Mouse (Mus musculus) forebrain, embryonic 12.5 days (tissue): Measurements from ENCODE around the gene Cmtm8. TPM values are rescaled to one million over a fixed set of nuclear protein-coding genes. Genes with fewer than 3 reads are reported as not detected.

ENCODE experiments used
- ATAC-seq: fragments of 200-750 bp; cut with Nextera tagmentation; 2 replicates; pipeline ENCODE4 v1.8.0; 2017; ENCODE audit warnings: moderate TSS enrichment; ENCODE audit not compliant: low FRiP score
- H3K27ac ChIP-seq: fragments of 300-500 bp; sonication (generic); 2 replicates; pipeline ENCODE4 v1.5.1; 2016; ENCODE audit warnings: mild to moderate bottlenecking
- H3K27me3 ChIP-seq: fragments of 300-500 bp; sonication (generic); 2 replicates; pipeline ENCODE4 v1.6.1; 2016; ENCODE audit warnings: mild to moderate bottlenecking
- H3K36me3 ChIP-seq: fragments of 300-500 bp; sonication (generic); replicated peaks from 2 replicates; pipeline ENCODE4 v1.6.1; 2016; ENCODE audit warnings: mild to moderate bottlenecking
- H3K4me1 ChIP-seq: fragments of 300-500 bp; sonication (generic); 2 replicates; pipeline ENCODE4 v1.6.1; 2016
- H3K4me2 ChIP-seq: fragments of 300-500 bp; sonication (generic); 2 replicates; pipeline ENCODE4 v1.6.1; 2016; ENCODE audit warnings: mild to moderate bottlenecking, moderate library complexity
- H3K4me3 ChIP-seq: fragments of 300-500 bp; sonication (generic); replicated peaks from 2 replicates; pipeline ENCODE4 v1.5.1; 2016; ENCODE audit warnings: mild to moderate bottlenecking
- H3K9ac ChIP-seq: fragments of 300-500 bp; sonication (generic); 2 replicates; pipeline ENCODE4 v1.6.1; 2016; ENCODE audit warnings: mild to moderate bottlenecking
- H3K9me3 ChIP-seq: fragments of 300-500 bp; sonication (generic); 2 replicates; pipeline ENCODE4 v1.6.1; 2016
- WGBS: fragments of 180-500 bp; shearing (Covaris S2); methylation state at CpG from one replicate; pipeline ENCODE4 v1.1.7; 2016; 5-methylcytosine and 5-hydroxymethylcytosine counted together
- polyA plus RNA-seq: library from polyadenylated mRNA; unstranded; fragments of >200 nt; fragmentation: Nextera tagmentation; extraction: Ambion mirVana; gene quantifications from 2 replicates; pipeline ENCODE4 v1.2.1, GENCODE M21; 2016

Gene Cmtm8
- polyA plus RNA-seq, 1 experiment from 2014 or later, result 17.0 TPM

DNA sequence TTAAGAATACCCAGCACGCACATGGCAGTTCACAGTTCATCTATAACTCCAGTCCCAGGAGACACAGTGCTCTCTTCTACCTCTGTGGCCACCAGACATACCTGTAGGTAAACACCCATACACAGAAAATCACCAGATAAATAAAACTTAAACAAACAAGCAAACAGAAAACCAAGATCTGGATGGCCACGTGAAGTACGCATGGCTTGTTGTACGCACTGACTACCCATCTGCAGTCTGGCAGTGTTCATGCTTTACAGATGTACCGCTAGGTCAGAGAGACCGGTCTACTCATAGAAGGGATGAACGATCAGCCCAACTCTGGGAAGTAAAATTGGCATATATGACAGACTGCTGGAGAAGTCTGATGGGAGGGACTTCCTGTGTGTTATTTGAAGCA is 27.8 kb downstream of the Cmtm8 start:
- no peaks in the 10 kb centered on the region for H3K36me3 ChIP-seq
- no peak overlapping the region for H3K4me2 ChIP-seq
- H3K27me3 ChIP-seq, result no peaks in the 10 kb centered on the region
- no peak overlapping the region for H3K4me3 ChIP-seq
- ATAC-seq, result no peak
- WGBS, result 96% methylated on average over 7 of the region's 7 CpGs
- H3K9me3 ChIP-seq, result 0 out of 2 replicates have a peak, but pooled peaks cover 3% of the 10 kb centered on the region
- H3K27ac ChIP-seq, result no peak overlapping the region
- H3K4me1 ChIP-seq, result no peaks in the 10 kb centered on the region
- no peak overlapping the region for H3K9ac ChIP-seq

DNA sequence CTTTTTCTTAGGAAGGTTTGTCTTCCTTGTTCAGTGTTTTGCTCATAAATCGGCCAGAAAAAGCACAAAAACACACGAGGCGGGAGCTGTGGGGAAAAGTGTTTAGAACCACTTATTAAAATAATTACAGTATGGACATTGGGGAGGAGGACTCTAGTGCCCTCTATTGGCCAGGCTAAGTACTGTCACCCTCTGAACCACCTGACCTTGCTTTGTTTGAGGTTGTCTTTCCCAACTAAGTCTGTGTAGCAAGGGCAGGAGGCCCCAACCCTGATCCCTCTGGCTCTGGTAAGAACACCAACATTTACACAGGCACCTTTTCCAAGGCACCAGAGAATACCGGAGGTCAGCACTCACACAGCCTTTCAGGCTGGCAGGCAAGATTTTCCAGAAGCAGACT is 28.6 kb downstream of the Cmtm8 start:
- WGBS, result 83% methylated on average over 4 of the region's 4 CpGs
- H3K27me3 ChIP-seq, result no peaks in the 10 kb centered on the region
- no peaks in the 10 kb centered on the region for H3K4me1 ChIP-seq
- no peak for ATAC-seq
- no peak overlapping the region for H3K4me2 ChIP-seq
- H3K4me3 ChIP-seq, result no peak overlapping the region
- H3K9ac ChIP-seq, result no peak overlapping the region
- no peak overlapping the region for H3K27ac ChIP-seq
- 0 out of 2 replicates have a peak, but pooled peaks cover 3% of the 10 kb centered on the region for H3K9me3 ChIP-seq
- no peaks in the 10 kb centered on the region for H3K36me3 ChIP-seq

DNA sequence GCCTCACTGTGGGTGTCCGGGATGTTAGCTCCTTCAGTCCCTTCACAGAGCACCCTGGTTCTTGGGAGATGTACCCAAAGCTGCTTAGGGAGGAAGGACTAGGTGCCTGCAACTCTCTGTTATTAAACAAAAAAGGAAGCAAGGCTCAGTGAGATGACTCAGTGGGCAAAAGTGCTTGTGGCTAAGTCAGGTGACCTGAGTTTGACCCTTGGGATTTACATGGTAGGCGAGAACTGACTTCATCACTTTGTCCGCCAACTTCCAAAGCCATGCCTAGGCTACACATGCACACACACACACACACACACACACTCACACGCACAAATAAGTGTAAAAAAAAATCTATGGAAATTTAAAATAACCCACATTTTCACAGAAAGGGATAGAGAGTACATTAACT is 32.0 kb downstream of the Cmtm8 start:
- ATAC-seq, result no peak

DNA sequence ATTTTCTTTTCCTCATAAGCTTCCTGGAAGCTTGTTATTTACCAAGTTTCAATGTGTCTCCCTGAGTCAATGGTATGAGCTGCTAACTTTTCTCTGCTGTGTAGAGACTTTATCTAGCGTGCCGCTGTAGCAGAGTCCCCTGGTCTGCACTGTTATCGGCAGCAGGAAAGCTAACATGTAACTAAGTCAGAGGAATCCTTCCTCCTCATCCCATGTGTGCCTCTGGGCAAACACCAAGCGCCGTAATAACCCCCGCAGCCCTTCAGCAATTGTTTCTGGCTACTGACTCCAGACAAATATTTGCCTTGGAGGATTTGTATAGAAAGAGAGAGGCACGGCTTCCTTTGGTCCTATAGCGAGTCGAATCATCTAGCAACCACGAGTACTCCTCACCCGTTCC is 33.1 kb downstream of the Cmtm8 start:
- WGBS, result 87% methylated on average over 11 of the region's 11 CpGs
- H3K9ac ChIP-seq, result no peak overlapping the region

More for the DNA sequence above, 32.0 kb downstream of the Cmtm8 start:
- Histone ChIP-seq H3K9ac (no peak overlapping the region), H3K4me2 (no peak overlapping the region), H3K27me3 (no peaks in the 10 kb centered on the region), H3K4me1 (no peaks in the 10 kb centered on the region), H3K36me3 (no peaks in the 10 kb centered on the region), H3K9me3 (0 out of 2 replicates have a peak, but pooled peaks cover 3% of the 10 kb centered on the region), H3K27ac (no peak overlapping the region), H3K4me3 (no peak overlapping the region)
- WGBS, result 92% methylated on average over 4 of the region's 4 CpGs

DNA sequence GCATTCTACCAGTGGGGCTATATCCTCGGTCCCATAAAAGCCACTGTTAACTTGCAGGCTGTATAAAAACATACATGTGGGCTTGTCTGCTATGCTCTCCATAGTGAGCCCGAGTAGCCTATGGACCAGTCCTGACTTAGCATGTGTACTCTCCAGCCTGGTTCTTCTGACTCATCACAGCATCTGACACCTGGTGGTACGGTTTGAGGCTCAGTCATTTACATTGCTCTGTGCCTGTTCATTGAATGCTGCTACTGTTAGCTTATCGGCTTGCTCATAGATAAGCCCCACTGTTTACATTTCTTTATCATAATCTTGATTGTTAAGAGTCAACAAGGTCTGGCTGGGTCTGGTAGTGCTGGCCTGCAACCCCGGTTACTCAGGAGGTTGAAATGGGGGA is 35.3 kb downstream of the Cmtm8 start:
- Histone ChIP-seq H3K27me3 (no peaks in the 10 kb centered on the region), H3K4me2 (no peak overlapping the region), H3K36me3 (no peaks in the 10 kb centered on the region), H3K9me3 (no peaks in the 10 kb centered on the region), H3K9ac (no peak overlapping the region), H3K4me3 (no peak overlapping the region), H3K27ac (no peak overlapping the region), H3K4me1 (peaks cover 5% of the 10 kb centered on the region; the same call in 1 of the 2 replicates)
- no peak for ATAC-seq
- WGBS, result 86% methylated on average over 5 of the region's 5 CpGs

More for the DNA sequence above, 33.1 kb downstream of the Cmtm8 start:
- Histone ChIP-seq H3K4me2 (no peak overlapping the region), H3K4me3 (no peak overlapping the region), H3K27ac (no peak overlapping the region), H3K9me3 (0 out of 2 replicates have a peak, but pooled peaks cover 3% of the 10 kb centered on the region), H3K36me3 (no peaks in the 10 kb centered on the region), H3K27me3 (no peaks in the 10 kb centered on the region), H3K4me1 (no peaks in the 10 kb centered on the region)
- no peak for ATAC-seq

DNA sequence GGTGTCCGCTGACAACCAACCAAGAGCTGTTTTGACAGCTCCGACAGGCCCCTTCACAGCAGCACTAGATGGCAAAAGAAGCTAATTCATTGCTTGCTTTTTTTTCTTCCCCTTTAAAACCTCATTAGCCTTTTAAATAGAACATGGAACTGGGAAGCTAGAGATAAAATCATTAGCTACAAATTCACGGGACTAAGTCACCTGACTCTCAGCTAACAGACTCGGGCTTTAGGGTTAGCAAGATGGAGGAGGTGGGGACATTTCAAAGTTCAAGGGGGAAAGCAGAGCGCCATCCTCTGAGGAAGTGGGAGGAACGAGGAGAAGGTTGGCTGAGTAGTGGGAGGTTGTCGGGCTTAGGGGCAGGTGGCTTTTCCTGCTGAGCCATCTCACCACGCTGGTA is 36.7 kb downstream of the Cmtm8 start:
- Histone ChIP-seq H3K27me3 (no peaks in the 10 kb centered on the region), H3K9ac (no peak overlapping the region), H3K4me2 (no peak overlapping the region), H3K36me3 (no peaks in the 10 kb centered on the region), H3K27ac (0 out of 2 replicates have a peak overlapping the region, but pooled peaks have one; percentile 2), H3K4me3 (no peak overlapping the region), H3K4me1 (peaks cover 8% of the 10 kb centered on the region; the same call in 1 of the 2 replicates), H3K9me3 (no peaks in the 10 kb centered on the region)
- WGBS, result 62% methylated on average over 8 of the region's 8 CpGs
- no peak for ATAC-seq

DNA sequence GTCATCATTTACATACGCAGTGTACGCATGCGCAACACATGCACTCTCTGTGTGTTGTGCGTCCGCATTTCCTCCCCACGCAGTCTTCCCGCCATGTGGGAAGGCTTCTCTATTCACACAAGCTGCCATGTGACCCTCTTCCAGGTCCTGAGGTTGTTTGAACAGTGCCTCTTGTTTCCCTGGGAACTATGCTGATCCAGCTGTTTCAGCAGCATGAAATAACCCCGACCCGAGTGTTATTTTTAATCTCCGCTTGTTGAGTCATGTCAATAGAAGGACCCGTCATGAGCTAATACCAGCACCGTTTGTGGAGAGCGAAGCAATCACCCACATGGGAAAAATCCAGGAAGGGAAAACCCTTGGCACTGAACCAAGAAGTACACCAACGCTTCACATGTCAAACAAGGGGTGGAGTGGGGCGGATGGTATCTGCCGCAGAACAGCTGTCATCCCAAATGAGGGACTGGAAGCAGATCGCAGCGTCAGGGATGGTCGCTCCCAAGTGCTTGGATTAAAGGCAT is 38.7 kb downstream of the Cmtm8 start:
- peaks cover 8% of the 10 kb centered on the region for H3K4me1 ChIP-seq
- 76% methylated on average over 19 of the region's 19 CpGs for WGBS
- no peak for ATAC-seq

DNA sequence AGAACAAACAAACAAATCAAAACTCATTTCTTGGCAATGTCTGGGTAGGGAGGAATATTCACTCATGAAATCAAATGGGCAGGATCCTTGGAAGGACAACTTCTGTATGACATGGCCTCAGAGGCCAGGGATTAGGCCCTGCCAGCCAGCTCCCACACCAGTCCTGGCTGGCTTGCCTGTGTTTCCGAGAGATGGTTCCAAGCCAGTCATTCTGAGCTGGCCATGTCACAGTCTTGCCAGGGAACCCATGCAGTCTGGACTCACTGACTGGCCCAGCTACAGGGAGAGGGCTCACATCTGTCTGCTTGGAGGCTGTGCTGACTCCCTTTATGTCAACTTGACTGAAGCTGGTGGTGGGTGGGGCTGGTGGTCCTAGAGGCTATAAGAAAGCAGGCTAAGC is 41.8 kb downstream of the Cmtm8 start:
- no peak overlapping the region for H3K4me2 ChIP-seq
- no peaks in the 10 kb centered on the region for H3K36me3 ChIP-seq
- H3K9me3 ChIP-seq, result no peaks in the 10 kb centered on the region
- H3K27ac ChIP-seq, result no peak overlapping the region
- no peak overlapping the region for H3K9ac ChIP-seq
- 68% methylated on average over 1 of the region's 1 CpGs for WGBS
- H3K27me3 ChIP-seq, result no peaks in the 10 kb centered on the region
- no peak for ATAC-seq
- H3K4me1 ChIP-seq, result peaks cover 10% of the 10 kb centered on the region
- H3K4me3 ChIP-seq, result no peak overlapping the region

More for the DNA sequence above, 38.7 kb downstream of the Cmtm8 start:
- Histone ChIP-seq H3K4me2 (no peak overlapping the region), H3K36me3 (no peaks in the 10 kb centered on the region), H3K9ac (no peak overlapping the region), H3K9me3 (no peaks in the 10 kb centered on the region), H3K4me3 (no peak overlapping the region), H3K27ac (no peak overlapping the region), H3K27me3 (no peaks in the 10 kb centered on the region)

DNA sequence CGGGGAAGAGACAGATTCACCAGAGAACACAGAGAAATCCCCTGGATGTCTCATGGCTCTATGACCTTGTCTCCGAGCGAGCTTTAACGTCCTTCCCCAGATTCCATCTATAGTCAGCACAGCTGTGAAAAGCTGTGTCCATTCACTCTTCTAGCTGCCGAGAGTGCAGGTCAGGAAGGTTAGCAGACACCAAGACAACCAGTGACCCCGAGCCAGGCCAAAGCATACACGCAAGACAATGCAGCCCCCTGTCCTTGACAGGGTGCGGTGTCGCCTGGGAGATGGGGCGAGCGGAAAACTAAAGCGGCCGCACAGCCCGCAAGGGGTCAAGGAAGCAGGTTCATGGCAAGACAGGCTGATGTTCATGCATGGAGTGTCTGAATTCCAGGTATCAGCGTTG is 42.7 kb downstream of the Cmtm8 start:
- Histone ChIP-seq H3K4me3 (no peak overlapping the region), H3K27me3 (no peaks in the 10 kb centered on the region), H3K36me3 (no peaks in the 10 kb centered on the region), H3K9ac (no peak overlapping the region), H3K4me1 (peaks cover 10% of the 10 kb centered on the region), H3K4me2 (no peak overlapping the region), H3K27ac (no peak overlapping the region), H3K9me3 (no peaks in the 10 kb centered on the region)
- no peak for ATAC-seq
- 47% methylated on average over 15 of the region's 15 CpGs for WGBS

DNA sequence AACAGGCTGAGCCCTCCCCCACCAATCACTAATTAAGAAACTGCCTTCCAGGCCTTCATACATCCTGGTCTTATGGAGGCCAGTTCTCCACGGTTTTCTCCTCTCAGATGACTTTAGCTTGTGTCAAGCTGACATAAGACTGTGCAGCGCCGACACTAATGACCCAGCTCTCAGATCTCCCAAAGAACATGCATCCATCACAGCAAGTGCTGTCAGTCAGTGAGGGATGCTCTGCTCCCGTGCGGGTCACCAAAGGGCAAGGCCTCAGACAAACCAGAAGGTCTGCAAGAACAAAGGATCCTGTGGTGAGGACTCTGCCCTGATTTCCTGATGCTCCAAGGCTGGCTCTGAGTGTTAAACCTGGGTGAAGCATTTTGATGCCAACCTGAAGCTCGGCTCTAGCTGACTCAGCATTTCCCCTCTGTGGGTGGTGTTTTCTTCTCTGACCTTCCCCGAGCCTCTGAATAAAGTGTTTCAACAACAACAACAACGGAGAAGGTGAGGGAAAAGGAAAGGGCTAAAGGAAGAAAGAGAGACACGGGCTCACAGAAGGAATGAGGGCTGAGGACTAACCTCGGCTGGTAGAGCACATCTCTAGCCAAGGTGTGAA is 44.4 kb downstream of the Cmtm8 start:
- Histone ChIP-seq H3K27me3 (no peaks in the 10 kb centered on the region), H3K4me3 (no peak overlapping the region), H3K27ac (no peak overlapping the region), H3K4me1 (peaks cover 8% of the 10 kb centered on the region), H3K4me2 (no peak overlapping the region), H3K9me3 (no peaks in the 10 kb centered on the region), H3K9ac (no peak overlapping the region), H3K36me3 (no peaks in the 10 kb centered on the region)
- WGBS, result 42% methylated on average over 10 of the region's 10 CpGs
- no peak for ATAC-seq

DNA sequence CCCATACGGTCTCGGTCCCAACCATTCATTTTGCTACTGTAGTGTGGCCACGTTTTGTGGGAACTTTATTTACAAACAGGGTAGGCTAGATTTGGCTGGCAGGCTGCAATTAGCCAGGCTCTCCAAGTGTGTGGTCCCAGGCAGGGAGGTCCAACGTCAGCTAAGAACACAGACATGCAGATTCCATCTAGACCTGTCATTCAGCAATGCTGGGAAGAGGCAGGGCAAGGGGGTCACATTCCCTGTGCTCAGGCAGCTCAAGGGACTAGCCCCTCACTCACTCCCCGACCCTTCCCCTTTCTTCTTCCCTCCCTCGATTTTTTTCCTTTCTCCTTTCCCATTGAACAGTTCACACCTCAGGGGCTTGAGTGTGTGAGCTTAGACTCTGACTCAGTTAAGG is 45.1 kb downstream of the Cmtm8 start:
- H3K4me1 ChIP-seq, result peaks cover 7% of the 10 kb centered on the region
- no peaks in the 10 kb centered on the region for H3K9me3 ChIP-seq
- no peak overlapping the region for H3K9ac ChIP-seq
- H3K27me3 ChIP-seq, result no peaks in the 10 kb centered on the region
- no peak for ATAC-seq
- no peaks in the 10 kb centered on the region for H3K36me3 ChIP-seq
- no peak overlapping the region for H3K27ac ChIP-seq
- WGBS, result 38% methylated on average over 6 of the region's 6 CpGs
- no peak overlapping the region for H3K4me2 ChIP-seq
- no peak overlapping the region for H3K4me3 ChIP-seq

DNA sequence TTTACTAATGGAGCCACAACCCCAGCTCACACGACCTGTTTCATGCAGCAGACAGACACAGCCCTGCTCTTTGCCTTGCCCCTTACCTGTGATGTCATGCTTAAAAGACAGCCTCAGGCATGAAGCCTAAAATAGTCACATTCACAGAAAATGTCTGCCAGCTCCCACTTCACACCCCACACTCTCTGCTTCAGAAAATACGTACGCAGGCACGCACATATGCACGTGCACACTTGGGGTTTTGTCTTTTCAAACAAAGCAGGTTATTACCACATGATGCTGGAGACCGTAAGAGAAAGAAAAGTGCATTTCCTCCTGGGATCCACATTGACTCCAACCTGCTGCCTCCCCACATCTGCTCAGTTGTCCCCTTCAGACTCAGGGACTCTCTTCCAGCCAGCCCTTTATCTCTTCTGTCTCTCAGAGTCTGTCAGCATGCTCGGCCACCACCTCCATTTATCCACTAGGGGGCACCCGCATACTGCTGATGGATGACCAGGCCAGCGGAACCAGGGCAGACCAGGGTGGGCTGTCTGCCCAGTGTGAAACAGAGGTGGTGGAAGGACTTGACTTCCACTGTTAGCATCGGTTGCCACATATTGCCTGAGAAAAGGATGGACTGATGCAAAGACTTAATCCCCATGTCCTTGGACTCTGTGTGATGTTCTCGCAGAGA is 46.5 kb downstream of the Cmtm8 start:
- Histone ChIP-seq H3K4me1 (peaks cover 2% of the 10 kb centered on the region), H3K9me3 (no peaks in the 10 kb centered on the region), H3K4me2 (no peak overlapping the region), H3K9ac (no peak overlapping the region), H3K36me3 (no peaks in the 10 kb centered on the region), H3K27ac (no peak overlapping the region), H3K27me3 (no peaks in the 10 kb centered on the region), H3K4me3 (no peak overlapping the region)
- ATAC-seq, result peak; percentile 89
- WGBS, result 54% methylated on average over 11 of the region's 11 CpGs
